Mouse (Mus musculus): ENCODE measurements at regions not wholly inside any gene's neighbourhood (a gene's known extent, or its start where the extent isn't known, plus 50 kb on each side); places are given as distances from the start of the nearest gene placed in this dataset.

- no peak overlapping the region for H3K4me2 ChIP-seq
- no peaks in the 10 kb centered on the region for H3K27me3 ChIP-seq (replicated peaks; ENCODE audit: control insufficient read depth, insufficient read depth, low read length)
- no peak overlapping the region for H3K4me3 ChIP-seq (ENCODE audit: low read depth, low read length)
- WGBS, result 46% methylated on average over 8 of the region's 8 CpGs
- H3K4me1 ChIP-seq (replicated peaks; ENCODE audit: control insufficient read depth, insufficient read depth, low read length), result no peaks in the 10 kb centered on the region; the same call in 1 of the 2 replicates
- no peaks in the 10 kb centered on the region for H3K36me3 ChIP-seq (ENCODE audit: control insufficient read depth, insufficient read depth, low read length)
- no peak overlapping the region for H3K27ac ChIP-seq (ENCODE audit: low read depth, low read length)
- no peaks in the 10 kb centered on the region for H3K9me3 ChIP-seq (ENCODE audit: control insufficient read depth, low read length)
- H3K9ac ChIP-seq (ENCODE audit: low read depth, low read length), result no peak overlapping the region
- 0 out of 2 replicates have a peak, but pooled peaks have one; percentile 26 for ATAC-seq (replicated peaks; ENCODE audit: low FRiP score)
- no peak for DNase-seq (ENCODE audit: low spot score)
Measured at GRCm38 (mm10) chr16:26185288-26186281, 80.0 kb upstream of the P3h2 start.

DNA sequence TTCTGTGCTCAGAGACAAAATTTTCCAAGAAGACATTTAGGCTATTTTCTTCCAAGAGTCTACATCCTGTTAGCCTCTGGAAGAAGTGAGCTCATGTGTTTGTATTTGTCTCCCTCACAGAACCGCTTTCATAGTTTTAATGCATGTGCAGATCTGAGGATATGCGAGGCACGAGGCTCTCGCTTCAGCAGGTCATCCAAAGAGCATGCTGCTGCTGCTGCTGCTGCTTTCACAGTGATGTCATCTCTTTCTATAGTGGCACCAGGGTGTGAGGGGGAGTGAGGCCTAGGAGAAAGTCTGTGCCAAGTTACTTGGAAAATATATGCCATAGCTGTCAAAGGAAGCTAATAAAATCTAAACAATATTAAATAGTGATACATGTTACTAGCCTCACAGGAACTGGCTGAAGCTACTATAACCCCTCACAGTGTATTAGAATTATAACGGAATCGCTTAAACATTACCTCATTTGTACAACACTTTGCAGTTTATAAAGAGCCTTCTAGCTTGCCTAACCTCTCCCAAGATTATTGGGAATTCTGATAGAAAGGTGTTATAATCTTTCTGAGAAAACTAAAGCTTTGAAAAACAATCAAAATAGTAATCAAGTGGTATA, 79.2 kb upstream of the P3h2 start:
- Histone ChIP-seq H3K9ac (ENCODE audit: low read depth, low read length) (no peak overlapping the region), H3K27me3 (replicated peaks; ENCODE audit: control insufficient read depth, insufficient read depth, low read length) (no peaks in the 10 kb centered on the region), H3K4me3 (ENCODE audit: low read depth, low read length) (no peak overlapping the region), H3K27ac (ENCODE audit: low read depth, low read length) (no peak overlapping the region), H3K4me1 (replicated peaks; ENCODE audit: control insufficient read depth, insufficient read depth, low read length) (no peaks in the 10 kb centered on the region; the same call in 1 of the 2 replicates), H3K36me3 (ENCODE audit: control insufficient read depth, insufficient read depth, low read length) (no peaks in the 10 kb centered on the region), H3K9me3 (ENCODE audit: control insufficient read depth, low read length) (no peaks in the 10 kb centered on the region), H3K4me2 (no peak overlapping the region)
- no peak for DNase-seq (ENCODE audit: low spot score)
- ATAC-seq (replicated peaks; ENCODE audit: low FRiP score), result no peak
- WGBS, result 60% methylated on average over 6 of the region's 6 CpGs

DNA sequence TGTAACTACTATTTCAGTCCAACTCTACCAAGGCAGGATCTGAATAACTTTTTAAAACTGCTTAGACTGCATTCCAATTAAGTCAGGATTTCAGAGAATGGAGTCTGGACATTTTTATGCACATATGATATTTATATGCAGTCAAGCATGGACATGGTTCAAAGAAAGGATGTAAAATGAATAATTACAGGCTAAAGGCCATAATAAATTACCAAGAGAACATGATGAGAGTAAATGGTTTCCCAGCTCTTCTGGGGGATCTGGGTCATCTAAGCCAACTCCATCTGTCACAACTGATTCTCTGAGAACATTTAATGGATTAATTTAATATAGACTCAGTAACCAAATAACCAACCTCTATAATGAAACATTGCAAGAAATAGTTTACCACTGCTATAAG, 77.9 kb upstream of the P3h2 start:
- Histone ChIP-seq H3K9ac (ENCODE audit: low read depth, low read length) (no peak overlapping the region), H3K27me3 (replicated peaks; ENCODE audit: control insufficient read depth, insufficient read depth, low read length) (no peaks in the 10 kb centered on the region), H3K9me3 (ENCODE audit: control insufficient read depth, low read length) (no peaks in the 10 kb centered on the region), H3K4me1 (replicated peaks; ENCODE audit: control insufficient read depth, insufficient read depth, low read length) (no peaks in the 10 kb centered on the region; the same call in 1 of the 2 replicates), H3K4me2 (no peak overlapping the region), H3K27ac (ENCODE audit: low read depth, low read length) (no peak overlapping the region), H3K36me3 (ENCODE audit: control insufficient read depth, insufficient read depth, low read length) (no peaks in the 10 kb centered on the region), H3K4me3 (ENCODE audit: low read depth, low read length) (no peak overlapping the region)
- no peak for DNase-seq (ENCODE audit: low spot score)
- ATAC-seq (replicated peaks; ENCODE audit: low FRiP score), result no peak

DNA sequence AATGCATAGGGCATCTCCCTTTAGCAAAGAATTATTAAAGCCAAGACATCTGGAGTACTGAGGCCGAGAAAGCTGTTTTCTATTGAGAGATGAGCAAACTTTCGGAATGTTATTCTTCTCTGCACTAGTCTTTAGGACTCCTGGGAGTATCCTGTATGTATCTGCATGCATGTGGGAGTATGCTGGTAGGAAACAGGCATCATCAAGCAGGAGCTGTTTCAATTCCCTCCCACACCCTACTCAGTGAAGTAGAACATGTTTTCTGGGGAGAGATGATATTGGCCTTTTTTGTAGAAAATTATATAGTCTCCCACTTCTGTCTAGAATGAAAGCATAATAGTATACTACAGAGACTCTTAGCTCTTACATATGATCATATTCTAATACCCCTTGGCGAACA, 76.1 kb upstream of the P3h2 start:
- no peak overlapping the region for H3K9ac ChIP-seq (ENCODE audit: low read depth, low read length)
- no peak for ATAC-seq (replicated peaks; ENCODE audit: low FRiP score)
- no peak overlapping the region for H3K4me3 ChIP-seq (ENCODE audit: low read depth, low read length)
- no peak for DNase-seq (ENCODE audit: low spot score)
- WGBS, result 72% methylated on average over 3 of the region's 3 CpGs
- H3K27ac ChIP-seq (ENCODE audit: low read depth, low read length), result no peak overlapping the region
- H3K4me2 ChIP-seq, result no peak overlapping the region
- no peaks in the 10 kb centered on the region for H3K9me3 ChIP-seq (ENCODE audit: control insufficient read depth, low read length)
- no peaks in the 10 kb centered on the region for H3K36me3 ChIP-seq (ENCODE audit: control insufficient read depth, insufficient read depth, low read length)
- no peaks in the 10 kb centered on the region; the same call in 1 of the 2 replicates for H3K4me1 ChIP-seq (replicated peaks; ENCODE audit: control insufficient read depth, insufficient read depth, low read length)
- no peaks in the 10 kb centered on the region for H3K27me3 ChIP-seq (replicated peaks; ENCODE audit: control insufficient read depth, insufficient read depth, low read length)

- no peak overlapping the region for H3K4me2 ChIP-seq
- H3K27ac ChIP-seq (ENCODE audit: low read depth, low read length), result no peak overlapping the region
- 66% methylated on average over 3 of the region's 3 CpGs for WGBS
- no peaks in the 10 kb centered on the region for H3K36me3 ChIP-seq (ENCODE audit: control insufficient read depth, insufficient read depth, low read length)
- no peaks in the 10 kb centered on the region for H3K27me3 ChIP-seq (replicated peaks; ENCODE audit: control insufficient read depth, insufficient read depth, low read length)
- no peaks in the 10 kb centered on the region for H3K4me1 ChIP-seq (replicated peaks; ENCODE audit: control insufficient read depth, insufficient read depth, low read length)
- H3K9me3 ChIP-seq (ENCODE audit: control insufficient read depth, low read length), result no peaks in the 10 kb centered on the region
- no peak for DNase-seq (ENCODE audit: low spot score)
- no peak overlapping the region for H3K4me3 ChIP-seq (ENCODE audit: low read depth, low read length)
- ATAC-seq (replicated peaks; ENCODE audit: low FRiP score), result no peak
- H3K9ac ChIP-seq (ENCODE audit: low read depth, low read length), result no peak overlapping the region
Measured at GRCm38 (mm10) chr16:26171441-26171840, 65.9 kb upstream of the P3h2 start.

DNA sequence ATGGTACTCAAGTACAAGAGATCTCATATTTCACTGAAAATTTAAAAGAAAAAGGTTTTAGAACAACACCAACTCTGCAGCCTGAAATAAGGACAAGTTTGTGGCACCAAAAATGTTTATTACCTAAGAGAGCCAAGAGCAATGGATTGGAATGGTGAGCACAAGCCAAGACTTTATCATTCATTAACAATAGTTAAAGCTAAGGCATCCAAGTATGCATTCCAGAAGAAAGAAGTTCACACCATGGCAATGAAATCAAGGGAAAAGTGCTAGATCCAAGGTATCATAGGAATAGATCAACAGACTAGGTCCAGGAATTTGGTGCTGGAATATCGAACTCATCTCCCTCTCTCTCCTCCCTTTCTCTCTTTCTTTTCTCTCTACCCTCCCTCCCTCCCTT, 63.8 kb upstream of the P3h2 start:
- Histone ChIP-seq H3K4me2 (no peak overlapping the region), H3K9ac (ENCODE audit: low read depth, low read length) (no peak overlapping the region), H3K9me3 (ENCODE audit: control insufficient read depth, low read length) (no peaks in the 10 kb centered on the region), H3K36me3 (ENCODE audit: control insufficient read depth, insufficient read depth, low read length) (no peaks in the 10 kb centered on the region), H3K4me3 (ENCODE audit: low read depth, low read length) (no peak overlapping the region), H3K27me3 (replicated peaks; ENCODE audit: control insufficient read depth, insufficient read depth, low read length) (no peaks in the 10 kb centered on the region), H3K4me1 (replicated peaks; ENCODE audit: control insufficient read depth, insufficient read depth, low read length) (no peaks in the 10 kb centered on the region), H3K27ac (ENCODE audit: low read depth, low read length) (no peak overlapping the region)
- DNase-seq (ENCODE audit: low spot score) (no peak), ATAC-seq (replicated peaks; ENCODE audit: low FRiP score) (no peak)
- 70% methylated on average over 1 of the region's 1 CpGs for WGBS

GRCm38 (mm10) chr16:26168216-26168615, 62.6 kb upstream of the P3h2 start:
- no peaks in the 10 kb centered on the region for H3K4me1 ChIP-seq (replicated peaks; ENCODE audit: control insufficient read depth, insufficient read depth, low read length)
- DNase-seq (ENCODE audit: low spot score), result no peak
- 86% methylated on average over 2 of the region's 2 CpGs for WGBS
- no peaks in the 10 kb centered on the region for H3K36me3 ChIP-seq (ENCODE audit: control insufficient read depth, insufficient read depth, low read length)
- H3K4me2 ChIP-seq, result no peak overlapping the region
- H3K9ac ChIP-seq (ENCODE audit: low read depth, low read length), result no peak overlapping the region
- no peak for ATAC-seq (replicated peaks; ENCODE audit: low FRiP score)
- no peak overlapping the region for H3K4me3 ChIP-seq (ENCODE audit: low read depth, low read length)
- H3K27ac ChIP-seq (ENCODE audit: low read depth, low read length), result no peak overlapping the region
- no peaks in the 10 kb centered on the region for H3K9me3 ChIP-seq (ENCODE audit: control insufficient read depth, low read length)
- H3K27me3 ChIP-seq (replicated peaks; ENCODE audit: control insufficient read depth, insufficient read depth, low read length), result no peaks in the 10 kb centered on the region

- no peak overlapping the region for H3K9ac ChIP-seq (ENCODE audit: low read depth, low read length)
- no peaks in the 10 kb centered on the region for H3K9me3 ChIP-seq (ENCODE audit: control insufficient read depth, low read length)
- no peak overlapping the region for H3K4me2 ChIP-seq
- H3K27ac ChIP-seq (ENCODE audit: low read depth, low read length), result no peak overlapping the region
- no peak overlapping the region for H3K4me3 ChIP-seq (ENCODE audit: low read depth, low read length)
- no peaks in the 10 kb centered on the region for H3K27me3 ChIP-seq (replicated peaks; ENCODE audit: control insufficient read depth, insufficient read depth, low read length)
- ATAC-seq (replicated peaks; ENCODE audit: low FRiP score) (no peak), DNase-seq (ENCODE audit: low spot score) (no peak)
- no peaks in the 10 kb centered on the region for H3K36me3 ChIP-seq (ENCODE audit: control insufficient read depth, insufficient read depth, low read length)
- WGBS, result 57% methylated on average over 4 of the region's 4 CpGs
- H3K4me1 ChIP-seq (replicated peaks; ENCODE audit: control insufficient read depth, insufficient read depth, low read length), result no peaks in the 10 kb centered on the region
Measured at GRCm38 (mm10) chr16:26164066-26164465, 58.5 kb upstream of the P3h2 start.
